Mouse (Mus musculus) heart, embryonic 12.5 days (tissue): ENCODE measurements around the gene Terf2ip. TPM values are rescaled to one million over a fixed set of nuclear protein-coding genes. Genes with fewer than 3 reads are reported as not detected.

ENCODE experiments used
- ATAC-seq: fragments of 200-750 bp; cut with Nextera tagmentation; 2 replicates; pipeline ENCODE4 v1.8.0; 2017; ENCODE audit warnings: moderate TSS enrichment, moderate library complexity; ENCODE audit not compliant: insufficient number of reproducible peaks, low FRiP score
- H3K27ac ChIP-seq: fragments of 300-500 bp; sonication (generic); 2 replicates; pipeline ENCODE4 v1.5.1; 2016; ENCODE audit warnings: mild to moderate bottlenecking, moderate library complexity; ENCODE audit not compliant: poor library complexity, severe bottlenecking
- H3K27me3 ChIP-seq: fragments of 300-500 bp; sonication (generic); replicated peaks from 2 replicates; pipeline ENCODE4 v1.6.1; 2016; ENCODE audit warnings: mild to moderate bottlenecking, moderate library complexity
- H3K36me3 ChIP-seq: fragments of 300-500 bp; sonication (generic); 2 replicates; pipeline ENCODE4 v1.6.1; 2016; ENCODE audit warnings: mild to moderate bottlenecking, moderate library complexity
- H3K4me1 ChIP-seq: fragments of 300-500 bp; sonication (generic); replicated peaks from 2 replicates; pipeline ENCODE4 v1.6.1; 2016; ENCODE audit warnings: mild to moderate bottlenecking
- H3K4me2 ChIP-seq: fragments of 300-500 bp; sonication (generic); 2 replicates; pipeline ENCODE4 v1.6.1; 2016; ENCODE audit warnings: mild to moderate bottlenecking, moderate library complexity
- H3K4me3 ChIP-seq: fragments of 300-500 bp; sonication (generic); 2 replicates; pipeline ENCODE4 v1.5.1; 2016; ENCODE audit warnings: mild to moderate bottlenecking
- H3K9ac ChIP-seq: fragments of 300-500 bp; sonication (generic); 2 replicates; pipeline ENCODE4 v1.6.1; 2016; ENCODE audit warnings: mild to moderate bottlenecking, moderate library complexity
- H3K9me3 ChIP-seq: fragments of 300-500 bp; sonication (generic); replicated peaks from 2 replicates; pipeline ENCODE4 v1.6.1; 2016; ENCODE audit warnings: mild to moderate bottlenecking, moderate library complexity
- WGBS: fragments of 180-500 bp; shearing (Covaris S2); methylation state at CpG from one replicate; pipeline ENCODE4 v1.1.7; 2016; 5-methylcytosine and 5-hydroxymethylcytosine counted together
- polyA plus RNA-seq: library from polyadenylated mRNA; unstranded; fragments of >200 nt; fragmentation: Nextera tagmentation; extraction: Ambion mirVana; gene quantifications from 2 replicates; pipeline ENCODE4 v1.2.1, GENCODE M21; 2016

Gene Terf2ip
- polyA plus RNA-seq, 1 experiment from 2014 or later = 18.8 TPM

DNA sequence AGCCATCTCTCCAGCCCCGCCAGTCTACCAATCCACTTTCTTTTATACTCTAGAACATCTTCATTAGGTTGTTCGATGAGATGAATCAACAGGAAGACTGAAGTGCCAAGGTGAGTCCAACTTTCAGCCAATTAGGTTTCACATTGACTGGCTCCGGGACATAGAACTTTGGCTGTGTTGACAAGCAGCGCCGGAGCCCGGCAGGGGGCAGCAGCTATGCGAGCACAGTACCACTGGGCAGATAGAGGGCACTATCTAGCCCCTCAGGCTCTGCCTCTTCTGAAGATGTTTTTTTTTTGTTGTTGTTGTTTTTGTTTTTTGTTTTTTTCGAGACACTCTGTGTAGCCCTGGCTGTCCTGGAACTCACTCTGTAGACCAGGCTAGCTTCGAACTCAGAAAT, 40.3 kb downstream of the Terf2ip start:
- no peak for ATAC-seq
- H3K36me3 ChIP-seq = no peaks in the 10 kb centered on the region
- H3K4me1 ChIP-seq = no peaks in the 10 kb centered on the region
- H3K4me3 ChIP-seq = no peak overlapping the region
- no peaks in the 10 kb centered on the region for H3K27me3 ChIP-seq
- no peak overlapping the region for H3K9ac ChIP-seq
- peaks cover 3% of the 10 kb centered on the region; the same call in 1 of the 2 replicates for H3K9me3 ChIP-seq
- 60% methylated on average over 9 of the region's 9 CpGs for WGBS
- no peak overlapping the region for H3K27ac ChIP-seq
- H3K4me2 ChIP-seq = no peak overlapping the region

DNA sequence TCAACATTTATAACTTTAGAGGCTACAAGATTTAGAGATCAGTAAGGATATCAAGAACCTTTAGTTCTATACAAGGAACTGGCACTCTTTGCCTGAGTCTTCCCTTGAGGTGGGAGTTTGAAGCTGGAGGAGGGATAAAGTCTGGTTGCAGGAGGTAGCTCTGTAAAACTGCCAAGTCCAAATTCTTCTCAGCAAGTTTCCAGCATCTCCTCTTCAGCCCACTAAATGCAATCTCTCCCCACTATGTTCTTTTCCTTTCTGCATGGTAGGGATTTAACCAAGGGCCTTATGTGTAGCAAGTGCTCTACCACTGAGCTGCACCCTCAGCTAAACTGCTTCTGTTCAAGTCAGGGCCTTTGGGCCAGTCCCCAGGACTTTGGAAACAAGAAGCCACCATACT, 43.3 kb downstream of the Terf2ip start:
- no peak overlapping the region for H3K27ac ChIP-seq
- no peak overlapping the region for H3K9ac ChIP-seq
- peaks cover 3% of the 10 kb centered on the region; the same call in 1 of the 2 replicates for H3K9me3 ChIP-seq
- no peaks in the 10 kb centered on the region for H3K36me3 ChIP-seq
- no peaks in the 10 kb centered on the region for H3K4me1 ChIP-seq
- no peaks in the 10 kb centered on the region for H3K27me3 ChIP-seq
- H3K4me3 ChIP-seq = no peak overlapping the region
- H3K4me2 ChIP-seq = no peak overlapping the region
- ATAC-seq = no peak

- H3K4me3 ChIP-seq = no peak overlapping the region
- H3K4me1 ChIP-seq = no peaks in the 10 kb centered on the region
- H3K27ac ChIP-seq = no peak overlapping the region
- no peaks in the 10 kb centered on the region for H3K27me3 ChIP-seq
- 30% methylated on average over 4 of the region's 4 CpGs for WGBS
- no peaks in the 10 kb centered on the region for H3K36me3 ChIP-seq
- no peak overlapping the region for H3K4me2 ChIP-seq
- H3K9me3 ChIP-seq = peaks cover 5% of the 10 kb centered on the region; the same call in 1 of the 2 replicates
- no peak overlapping the region for H3K9ac ChIP-seq
- no peak for ATAC-seq
Observed at GRCm38 (mm10) chr8:112061372-112061771, 50.2 kb downstream of the Terf2ip start.

Other genes starting within 250 kb of the Terf2ip start
- 144 and 149 TPM in 2 replicates for gene Cfdp1, start 157.1 kb upstream of the Terf2ip start, polyA plus RNA-seq
- gene Tmem170, start 134.6 kb upstream of the Terf2ip start, polyA plus RNA-seq = 4.4 and 4.8 TPM in 2 replicates
- gene Chst5, start 101.0 kb upstream of the Terf2ip start, polyA plus RNA-seq = 0.12 and 0.45 TPM in 2 replicates
- 5.4 and 7.1 TPM in 2 replicates for gene Tmem231, start 77.5 kb upstream of the Terf2ip start, polyA plus RNA-seq
- gene Gabarapl2, start 70.7 kb upstream of the Terf2ip start, polyA plus RNA-seq = 176 and 184 TPM in 2 replicates
- 6.5 TPM in 2 replicates for gene Adat1, start 19.1 kb upstream of the Terf2ip start, polyA plus RNA-seq
- 146 and 153 TPM in 2 replicates for gene Kars, start 75 bp upstream of the Terf2ip start, polyA plus RNA-seq
- gene Gm6793, start 3.6 kb downstream of the Terf2ip start, polyA plus RNA-seq = 0.11 and 0.68 TPM in 2 replicates